Mouse (Mus musculus) right cerebral cortex, adult 2 months (tissue): Measurements from ENCODE around the gene Sgms1.
"Not testable (repeated sequence)": the region's sequence is repeated elsewhere in the genome, so short reads cannot be mapped to it uniquely, and the experiment has no call there.

Experiments used
- DNase-seq, 2 experiments: peaks; one replicate each; pipeline ENCODE4 v3.0.0; 2021 to 2022; ENCODE audit warnings: low spot score in 2 of 2

Sgms1 gene

GRCm38 (mm10) chr19:32087736-32088470 is 301.6 kb downstream of the Sgms1 start:
- DNase-seq, result no peak

GRCm38 (mm10) chr19:32084813-32085212 is 304.7 kb downstream of the Sgms1 start:
- not testable (repeated sequence) for DNase-seq
